Mouse (Mus musculus): ENCODE data around the gene Lhpp. TPM values are rescaled to one million over a fixed set of nuclear protein-coding genes. Genes with fewer than 3 reads are reported as not detected.

Gene Lhpp
- polyA plus RNA-seq, 1 experiment = 36.1 TPM

- TF ChIP-seq CTCF (IDR thresholded peaks at IDR 0.05; ENCODE audit: extremely low read depth, insufficient read length, insufficient replicate concordance, low read depth, low read length) = no peak
- no peak for TF ChIP-seq POLR2A (IDR thresholded peaks at IDR 0.05; ENCODE audit: low read depth, low read length)
Measured at GRCm38 (mm10) chr7:132599071-132599975, 11.1 kb upstream of the Lhpp start, which contains the start of gene Nkx1-2. Gene Nkx1-2 (minus strand): TSS chr7:132599637.

GRCm38 (mm10) chr7:132600026-132600425, 10.4 kb upstream of the Lhpp start:
- TF ChIP-seq CTCF (IDR thresholded peaks at IDR 0.05; ENCODE audit: extremely low read depth, insufficient read length, insufficient replicate concordance, low read depth, low read length) (no peak), POLR2A (IDR thresholded peaks at IDR 0.05; ENCODE audit: low read depth, low read length) (no peak)
- peaks cover 15% of the 10 kb centered on the region for H3K4me1 ChIP-seq (ENCODE audit: control insufficient read depth, insufficient read depth, insufficient read length, low read length)
- H3K4me3 ChIP-seq (ENCODE audit: low read depth, low read length) = peak overlapping the region; percentile 11; the same call in 1 of the 2 replicates
- H3K36me3 ChIP-seq (ENCODE audit: control insufficient read depth, insufficient read depth, low read length) = no peaks in the 10 kb centered on the region
- H3K27ac ChIP-seq (ENCODE audit: insufficient read depth, low read depth, low read length) = no peak overlapping the region
- 49% methylated on average over 9 of the region's 9 CpGs for WGBS
- H3K27me3 ChIP-seq (ENCODE audit: control insufficient read depth, insufficient read depth, low read length) = peaks cover 12% of the 10 kb centered on the region

More at GRCm38 (mm10) chr7:132599071-132599975, 11.1 kb upstream of the Lhpp start, which contains the start of gene Nkx1-2:
- peaks cover 15% of the 10 kb centered on the region for H3K4me1 ChIP-seq (ENCODE audit: control insufficient read depth, insufficient read depth, insufficient read length, low read length)
- 11% methylated on average over 48 of the region's 52 CpGs for WGBS
- peak within 1 kb of the TSS; percentile 24 for H3K4me3 ChIP-seq (ENCODE audit: low read depth, low read length)
- peaks cover 12% of the 10 kb centered on the region for H3K27me3 ChIP-seq (ENCODE audit: control insufficient read depth, insufficient read depth, low read length)
- no peak within 1 kb of the TSS for H3K27ac ChIP-seq (ENCODE audit: insufficient read depth, low read depth, low read length)
- H3K36me3 ChIP-seq (ENCODE audit: control insufficient read depth, insufficient read depth, low read length) = no peaks in the 10 kb centered on the region

GRCm38 (mm10) chr7:132600926-132601325, 9.5 kb upstream of the Lhpp start:
- 69% methylated on average over 8 of the region's 8 CpGs for WGBS
- peaks cover 12% of the 10 kb centered on the region for H3K27me3 ChIP-seq (ENCODE audit: control insufficient read depth, insufficient read depth, low read length)

GRCm38 (mm10) chr7:132604720-132605119, 5.7 kb upstream of the Lhpp start:
- Histone ChIP-seq H3K4me3 (ENCODE audit: low read depth, low read length) (no peak overlapping the region), H3K4me1 (ENCODE audit: control insufficient read depth, insufficient read depth, insufficient read length, low read length) (0 out of 2 replicates have a peak, but pooled peaks cover 1% of the 10 kb centered on the region), H3K27me3 (ENCODE audit: control insufficient read depth, insufficient read depth, low read length) (peaks cover 2% of the 10 kb centered on the region), H3K27ac (ENCODE audit: insufficient read depth, low read depth, low read length) (no peak overlapping the region), H3K36me3 (ENCODE audit: control insufficient read depth, insufficient read depth, low read length) (no peaks in the 10 kb centered on the region)
- WGBS = 94% methylated on average over 4 of the region's 4 CpGs
- no peak for TF ChIP-seq POLR2A (IDR thresholded peaks at IDR 0.05; ENCODE audit: low read depth, low read length)
- TF ChIP-seq CTCF (IDR thresholded peaks at IDR 0.05; ENCODE audit: extremely low read depth, insufficient read length, insufficient replicate concordance, low read depth, low read length) = no peak

More at GRCm38 (mm10) chr7:132600926-132601325, 9.5 kb upstream of the Lhpp start:
- Histone ChIP-seq H3K4me1 (ENCODE audit: control insufficient read depth, insufficient read depth, insufficient read length, low read length) (peaks cover 15% of the 10 kb centered on the region), H3K4me3 (ENCODE audit: low read depth, low read length) (no peak overlapping the region), H3K27ac (ENCODE audit: insufficient read depth, low read depth, low read length) (no peak overlapping the region), H3K36me3 (ENCODE audit: control insufficient read depth, insufficient read depth, low read length) (no peaks in the 10 kb centered on the region)
- TF ChIP-seq CTCF (IDR thresholded peaks at IDR 0.05; ENCODE audit: extremely low read depth, insufficient read length, insufficient replicate concordance, low read depth, low read length) = no peak
- TF ChIP-seq POLR2A (IDR thresholded peaks at IDR 0.05; ENCODE audit: low read depth, low read length) = no peak

- Histone ChIP-seq H3K4me1 (ENCODE audit: control insufficient read depth, insufficient read depth, insufficient read length, low read length) (no peaks in the 10 kb centered on the region), H3K27ac (ENCODE audit: insufficient read depth, low read depth, low read length) (no peak overlapping the region), H3K4me3 (ENCODE audit: low read depth, low read length) (no peak overlapping the region), H3K27me3 (ENCODE audit: control insufficient read depth, insufficient read depth, low read length) (no peaks in the 10 kb centered on the region), H3K36me3 (ENCODE audit: control insufficient read depth, insufficient read depth, low read length) (no peaks in the 10 kb centered on the region)
- WGBS = 72% methylated on average over 5 of the region's 5 CpGs
- TF ChIP-seq POLR2A (IDR thresholded peaks at IDR 0.05; ENCODE audit: low read depth, low read length) (no peak), CTCF (IDR thresholded peaks at IDR 0.05; ENCODE audit: extremely low read depth, insufficient read length, insufficient replicate concordance, low read depth, low read length) (no peak)
Measured at GRCm38 (mm10) chr7:132605689-132606088, 4.7 kb upstream of the Lhpp start.

GRCm38 (mm10) chr7:132608316-132609020, 2.0 kb upstream of the Lhpp start:
- Histone ChIP-seq H3K36me3 (ENCODE audit: control insufficient read depth, insufficient read depth, low read length) (no peaks in the 10 kb centered on the region), H3K4me3 (ENCODE audit: low read depth, low read length) (no peak overlapping the region), H3K4me1 (ENCODE audit: control insufficient read depth, insufficient read depth, insufficient read length, low read length) (peaks cover 4% of the 10 kb centered on the region; the same call in 1 of the 2 replicates), H3K27ac (ENCODE audit: insufficient read depth, low read depth, low read length) (no peak overlapping the region), H3K27me3 (ENCODE audit: control insufficient read depth, insufficient read depth, low read length) (no peaks in the 10 kb centered on the region)
- TF ChIP-seq POLR2A (IDR thresholded peaks at IDR 0.05; ENCODE audit: low read depth, low read length) (no peak), CTCF (IDR thresholded peaks at IDR 0.05; ENCODE audit: extremely low read depth, insufficient read length, insufficient replicate concordance, low read depth, low read length) (no peak)
- WGBS = 87% methylated on average over 4 of the region's 4 CpGs

Measured in small intestine, adult 2 months (tissue).